Mouse (Mus musculus) liver, postnatal 0 days (tissue): ENCODE measurements at regions not wholly inside any gene's neighbourhood (a gene's known extent, or its start where the extent isn't known, plus 50 kb on each side); places are given as distances from the start of the nearest gene placed in this dataset.

Experiments
- ATAC-seq: fragments of 200-750 bp; cut with Nextera tagmentation; 2 replicates; pipeline ENCODE4 v1.8.0; 2017; ENCODE audit warnings: mild to moderate bottlenecking, moderate library complexity
- DNase-seq: peaks from one replicate; pipeline ENCODE4 v3.0.0-alpha.2; 2016
- H3K27ac ChIP-seq: fragments of 300-500 bp; sonication (generic); 2 replicates; pipeline ENCODE4 v1.5.1; 2014; ENCODE audit warnings: antibody characterized with exemption, moderate library complexity, mild to moderate bottlenecking, low read depth
- H3K27me3 ChIP-seq: fragments of 300-500 bp; sonication (generic); 2 replicates; pipeline ENCODE4 v1.6.1; 2014; ENCODE audit warnings: low read length, control low read depth, mixed read lengths; ENCODE audit not compliant: insufficient read depth
- H3K36me3 ChIP-seq: fragments of 300-500 bp; sonication (generic); replicated peaks from 2 replicates; pipeline ENCODE4 v1.6.1; 2014; ENCODE audit warnings: mild to moderate bottlenecking, control low read depth, low read length, moderate library complexity, mixed read lengths; ENCODE audit not compliant: insufficient read depth
- H3K4me1 ChIP-seq: fragments of 300-500 bp; sonication (generic); 2 replicates; pipeline ENCODE4 v1.6.1; 2014; ENCODE audit warnings: antibody characterized with exemption, mild to moderate bottlenecking, control low read depth; ENCODE audit not compliant: insufficient read depth
- H3K4me2 ChIP-seq: fragments of 300-500 bp; sonication (generic); 2 replicates; pipeline ENCODE4 v1.6.1; 2014; ENCODE audit warnings: low read depth, mild to moderate bottlenecking, low read length, moderate library complexity, mixed read lengths
- H3K4me3 ChIP-seq: fragments of 300-500 bp; sonication (generic); 2 replicates; pipeline ENCODE4 v1.5.1; 2014; ENCODE audit warnings: low read depth, low read length
- H3K9ac ChIP-seq: fragments of 300-500 bp; sonication (generic); replicated peaks from 2 replicates; pipeline ENCODE4 v1.6.1; 2014; ENCODE audit warnings: mild to moderate bottlenecking, moderate library complexity
- H3K9me3 ChIP-seq: fragments of 300-500 bp; sonication (generic); 2 replicates; pipeline ENCODE4 v1.6.1; 2016; ENCODE audit warnings: mild to moderate bottlenecking, control low read depth, low read length, mixed read lengths
- CTCF ChIP-seq: sonication (generic); IDR thresholded peaks from 2 replicates; pipeline ENCODE4 v1.5.1; 2016; ENCODE audit warnings: antibody characterized with exemption, low read depth
- EP300 ChIP-seq: IDR thresholded peaks from 2 replicates; pipeline ENCODE4 v1.6.1; 2016; ENCODE audit warnings: antibody characterized with exemption, low read depth, mild to moderate bottlenecking
- WGBS: fragments of 180-500 bp; shearing (Covaris S2); extraction: QIAGEN DNeasy Blood & Tissue Kit; methylation state at CpG from one replicate; pipeline ENCODE4 v1.1.7; 2014; ENCODE audit not compliant: insufficient replicate concordance; 5-methylcytosine and 5-hydroxymethylcytosine counted together

DNA sequence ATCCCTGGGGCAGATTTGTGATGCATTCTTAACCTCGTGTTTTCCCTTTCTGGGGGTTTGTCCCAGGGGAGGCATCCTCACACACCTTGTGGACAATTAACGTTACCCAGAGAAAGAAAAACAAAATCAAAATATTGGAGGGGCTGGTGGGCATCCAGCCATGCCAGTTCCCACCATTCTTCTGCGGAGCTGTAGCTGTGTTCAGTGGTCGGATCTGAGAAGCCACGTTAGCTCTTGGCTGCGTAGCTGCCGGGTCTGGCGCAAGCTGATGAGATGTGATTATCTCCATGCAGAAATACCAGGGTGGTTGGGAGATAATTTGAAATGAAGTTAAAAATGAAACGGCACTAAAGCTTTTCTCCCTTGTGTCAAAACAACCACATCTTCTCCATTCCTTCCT is 525.4 kb upstream of the Sall1 start:
- WGBS = 54% methylated on average over 9 of the region's 9 CpGs
- Histone ChIP-seq H3K27ac (no peak overlapping the region), H3K4me3 (no peak overlapping the region), H3K27me3 (0 out of 2 replicates have a peak, but pooled peaks cover 3% of the 10 kb centered on the region), H3K36me3 (no peaks in the 10 kb centered on the region), H3K9ac (no peak overlapping the region), H3K4me2 (no peak overlapping the region), H3K4me1 (no peaks in the 10 kb centered on the region), H3K9me3 (no peaks in the 10 kb centered on the region)
- no peak for TF ChIP-seq EP300
- no peak for TF ChIP-seq CTCF
- ATAC-seq = no peak
- DNase-seq = no peak

DNA sequence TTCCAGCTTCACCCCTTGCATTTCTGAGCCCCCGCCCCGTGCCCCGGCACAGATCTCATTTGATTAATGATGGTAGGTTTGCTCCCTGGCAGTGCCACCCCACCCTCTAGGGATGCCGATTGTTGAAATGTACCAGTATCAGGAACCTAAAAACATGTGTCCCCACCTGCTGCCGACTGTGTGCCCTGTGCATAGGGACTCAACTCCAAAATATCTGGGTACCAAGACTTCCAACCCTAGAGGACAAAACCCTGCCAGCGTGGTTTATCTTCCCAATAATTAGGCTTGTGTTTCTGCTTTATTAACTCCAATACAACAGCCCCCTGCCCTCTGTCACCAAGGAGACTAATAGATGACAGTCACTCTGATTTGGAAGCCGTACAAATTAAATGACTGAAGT is 524.7 kb upstream of the Sall1 start:
- H3K4me1 ChIP-seq = no peaks in the 10 kb centered on the region
- no peak overlapping the region for H3K4me2 ChIP-seq
- H3K9ac ChIP-seq = no peak overlapping the region
- H3K9me3 ChIP-seq = no peaks in the 10 kb centered on the region
- TF ChIP-seq EP300 (no peak), CTCF (no peak)
- DNase-seq = no peak
- H3K4me3 ChIP-seq = no peak overlapping the region
- H3K36me3 ChIP-seq = no peaks in the 10 kb centered on the region
- no peak for ATAC-seq
- no peak overlapping the region for H3K27ac ChIP-seq
- 0 out of 2 replicates have a peak, but pooled peaks cover 3% of the 10 kb centered on the region for H3K27me3 ChIP-seq
- WGBS = 71% methylated on average over 7 of the region's 7 CpGs

DNA sequence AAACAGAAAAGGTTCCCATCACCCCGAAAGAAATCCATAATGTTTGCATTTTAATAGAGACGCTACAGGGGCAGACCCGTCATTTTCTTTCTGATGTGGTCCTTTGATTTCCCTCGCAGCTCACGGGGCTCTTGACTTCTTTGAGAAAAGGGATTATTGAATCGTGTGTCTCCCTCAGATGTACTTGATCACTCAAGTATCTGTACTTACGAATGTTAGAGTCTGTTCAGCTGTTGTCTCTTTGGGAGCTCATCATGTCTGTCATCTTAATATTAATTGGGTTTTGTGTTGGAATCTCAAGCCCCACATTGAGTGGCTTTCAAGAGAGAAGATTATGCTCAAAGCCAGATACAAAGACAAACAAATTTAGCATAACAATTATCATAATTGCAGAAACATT is 523.0 kb upstream of the Sall1 start:
- Histone ChIP-seq H3K9ac (no peak overlapping the region), H3K9me3 (no peaks in the 10 kb centered on the region), H3K4me2 (no peak overlapping the region), H3K4me3 (no peak overlapping the region), H3K4me1 (no peaks in the 10 kb centered on the region), H3K36me3 (no peaks in the 10 kb centered on the region), H3K27ac (no peak overlapping the region), H3K27me3 (no peaks in the 10 kb centered on the region)
- TF ChIP-seq CTCF = no peak
- 65% methylated on average over 7 of the region's 7 CpGs for WGBS
- DNase-seq (no peak), ATAC-seq (no peak)

- Histone ChIP-seq H3K4me2 (no peak overlapping the region), H3K27ac (no peak overlapping the region), H3K4me1 (no peaks in the 10 kb centered on the region), H3K9me3 (no peaks in the 10 kb centered on the region), H3K27me3 (no peaks in the 10 kb centered on the region), H3K9ac (no peak overlapping the region), H3K36me3 (no peaks in the 10 kb centered on the region), H3K4me3 (no peak overlapping the region)
- DNase-seq (no peak), ATAC-seq (no peak)
- TF ChIP-seq EP300 = no peak
- 51% methylated on average over 4 of the region's 4 CpGs for WGBS
Measured at GRCm38 (mm10) chr8:89566461-89566860, 522.5 kb upstream of the Sall1 start.

DNA sequence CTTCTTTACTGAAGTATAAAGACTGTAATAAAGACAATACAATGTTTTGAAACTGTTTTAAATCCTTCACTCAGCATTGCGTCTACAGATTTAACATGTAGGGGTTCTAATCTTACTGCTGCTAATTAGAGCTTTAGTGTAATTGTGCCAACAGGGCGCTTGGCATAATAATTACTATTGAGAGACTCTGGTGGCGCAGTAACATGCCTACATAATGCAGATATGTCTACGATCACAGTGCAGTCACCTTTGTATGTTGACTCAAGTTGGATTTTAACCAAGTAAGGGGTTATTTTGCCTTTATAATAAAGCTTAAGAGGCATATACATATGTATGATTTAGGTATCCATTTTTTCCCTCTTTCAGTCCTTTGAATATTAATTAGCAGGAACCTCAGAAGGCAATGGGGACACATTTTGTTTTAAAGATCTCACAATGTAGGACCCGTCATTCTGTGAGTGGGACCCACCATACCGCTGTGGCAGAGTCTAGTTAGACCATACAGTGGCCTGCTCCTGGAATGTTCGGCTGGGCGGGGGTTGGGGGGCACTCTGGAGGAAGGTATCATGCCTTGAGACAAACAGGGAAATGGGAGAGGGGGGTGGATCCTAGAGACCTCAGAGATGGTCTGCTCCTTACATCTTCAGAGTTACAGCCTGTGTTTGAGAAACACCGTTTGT is 521.3 kb upstream of the Sall1 start:
- Histone ChIP-seq H3K4me2 (no peak overlapping the region), H3K4me1 (no peaks in the 10 kb centered on the region), H3K9me3 (no peaks in the 10 kb centered on the region), H3K27me3 (0 out of 2 replicates have a peak, but pooled peaks cover 2% of the 10 kb centered on the region), H3K36me3 (no peaks in the 10 kb centered on the region), H3K9ac (no peak overlapping the region), H3K27ac (no peak overlapping the region), H3K4me3 (no peak overlapping the region)
- ATAC-seq = no peak
- WGBS = 79% methylated on average over 9 of the region's 9 CpGs
- no peak for TF ChIP-seq EP300
- TF ChIP-seq CTCF = no peak
- no peak for DNase-seq

DNA sequence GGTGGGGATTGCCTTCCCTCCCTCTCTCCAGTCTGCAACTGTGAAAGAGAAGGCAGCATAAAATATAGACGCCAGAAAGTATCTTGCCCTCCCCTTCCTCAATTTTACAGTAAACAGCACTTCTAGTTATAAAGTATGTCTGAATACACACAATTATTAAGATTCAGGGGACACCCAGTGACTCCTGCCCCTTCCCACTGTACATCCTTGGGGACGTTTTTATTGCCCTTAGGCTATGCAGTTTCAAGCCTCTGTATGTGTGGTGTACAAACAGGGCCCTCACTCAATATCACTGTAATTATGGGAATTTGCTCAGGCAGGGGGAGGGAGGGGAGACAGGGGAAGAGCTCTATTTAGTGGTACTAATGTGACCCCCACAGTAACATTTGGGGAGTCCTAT is 519.6 kb upstream of the Sall1 start:
- 0 out of 2 replicates have a peak, but pooled peaks cover 2% of the 10 kb centered on the region for H3K27me3 ChIP-seq
- no peak for DNase-seq
- H3K27ac ChIP-seq = no peak overlapping the region
- no peak overlapping the region for H3K4me3 ChIP-seq
- H3K4me1 ChIP-seq = no peaks in the 10 kb centered on the region
- 55% methylated on average over 2 of the region's 2 CpGs for WGBS
- no peaks in the 10 kb centered on the region for H3K9me3 ChIP-seq
- no peak overlapping the region for H3K9ac ChIP-seq
- no peaks in the 10 kb centered on the region for H3K36me3 ChIP-seq
- no peak overlapping the region for H3K4me2 ChIP-seq
- no peak for ATAC-seq
- TF ChIP-seq CTCF = no peak

- Histone ChIP-seq H3K36me3 (no peaks in the 10 kb centered on the region), H3K4me2 (no peak overlapping the region), H3K4me1 (no peaks in the 10 kb centered on the region), H3K27me3 (0 out of 2 replicates have a peak, but pooled peaks cover 2% of the 10 kb centered on the region), H3K9me3 (no peaks in the 10 kb centered on the region), H3K4me3 (no peak overlapping the region), H3K9ac (no peak overlapping the region), H3K27ac (no peak overlapping the region)
- 77% methylated on average over 8 of the region's 8 CpGs for WGBS
- no peak for ATAC-seq
- no peak for TF ChIP-seq CTCF
- TF ChIP-seq EP300 = no peak
- no peak for DNase-seq
Measured at GRCm38 (mm10) chr8:89562597-89562996, 518.6 kb upstream of the Sall1 start.
